Mouse (Mus musculus) thymus, adult 2 months (tissue): ENCODE measurements around the gene Rusc2. TPM values are rescaled to one million over a fixed set of nuclear protein-coding genes. Genes with fewer than 3 reads are reported as not detected.

Experiments used
- DNase-seq: peaks from one replicate; pipeline ENCODE4 v3.0.0; 2021
- H3K27ac ChIP-seq: fragments of 200-500 bp; 2 replicates; pipeline ENCODE4 v1.5.1; 2012; ENCODE audit warnings: low read length, control low read depth; ENCODE audit not compliant: control insufficient read depth, insufficient read depth
- H3K27me3 ChIP-seq: fragments of 200-500 bp; 2 replicates; pipeline ENCODE4 v1.6.1; 2012; ENCODE audit warnings: mild to moderate bottlenecking, low read length, moderate library complexity, mixed read lengths; ENCODE audit not compliant: control insufficient read depth, insufficient read depth
- H3K36me3 ChIP-seq: fragments of 200-500 bp; 2 replicates; pipeline ENCODE4 v1.6.1; 2012; ENCODE audit warnings: mild to moderate bottlenecking, low read length, moderate library complexity; ENCODE audit not compliant: control insufficient read depth, insufficient read depth
- H3K4me1 ChIP-seq: fragments of 200-500 bp; replicated peaks from 2 replicates; pipeline ENCODE4 v1.6.1; 2012; ENCODE audit warnings: low read length; ENCODE audit not compliant: control insufficient read depth, insufficient read depth
- H3K4me3 ChIP-seq: fragments of 200-500 bp; 2 replicates; pipeline ENCODE4 v1.5.1; 2012; ENCODE audit warnings: mild to moderate bottlenecking, low read length, control low read depth, moderate library complexity; ENCODE audit not compliant: control insufficient read depth, insufficient read depth
- CTCF ChIP-seq: fragments of 200-500 bp; IDR thresholded peaks from 2 replicates; pipeline ENCODE4 v1.5.1; 2012; ENCODE audit warnings: mild to moderate bottlenecking, control low read depth, low read length, moderate library complexity, borderline replicate concordance; ENCODE audit not compliant: control insufficient read depth, poor library complexity, insufficient read depth; ENCODE audit errors: extremely low read depth
- POLR2A ChIP-seq: fragments of 200-500 bp; IDR thresholded peaks from 2 replicates; pipeline ENCODE4 v1.6.1; 2012; ENCODE audit warnings: mild to moderate bottlenecking, low read length, control low read depth, moderate library complexity; ENCODE audit not compliant: control insufficient read depth, poor library complexity, insufficient read depth; ENCODE audit errors: extremely low read depth
- WGBS: fragments of 180-500 bp; shearing (Covaris S2); methylation state at CpG from one replicate; pipeline ENCODE4 v1.1.7; 2018; 5-methylcytosine and 5-hydroxymethylcytosine counted together
- polyA plus RNA-seq: library from polyadenylated mRNA; depleted of rRNA; stranded (reverse); fragments of >200 nt; gene quantifications from 2 replicates; pipeline ENCODE4 v1.2.3, GENCODE M21; 2012

Gene Rusc2
- polyA plus RNA-seq, 1 experiment, result 4.2 TPM

DNA sequence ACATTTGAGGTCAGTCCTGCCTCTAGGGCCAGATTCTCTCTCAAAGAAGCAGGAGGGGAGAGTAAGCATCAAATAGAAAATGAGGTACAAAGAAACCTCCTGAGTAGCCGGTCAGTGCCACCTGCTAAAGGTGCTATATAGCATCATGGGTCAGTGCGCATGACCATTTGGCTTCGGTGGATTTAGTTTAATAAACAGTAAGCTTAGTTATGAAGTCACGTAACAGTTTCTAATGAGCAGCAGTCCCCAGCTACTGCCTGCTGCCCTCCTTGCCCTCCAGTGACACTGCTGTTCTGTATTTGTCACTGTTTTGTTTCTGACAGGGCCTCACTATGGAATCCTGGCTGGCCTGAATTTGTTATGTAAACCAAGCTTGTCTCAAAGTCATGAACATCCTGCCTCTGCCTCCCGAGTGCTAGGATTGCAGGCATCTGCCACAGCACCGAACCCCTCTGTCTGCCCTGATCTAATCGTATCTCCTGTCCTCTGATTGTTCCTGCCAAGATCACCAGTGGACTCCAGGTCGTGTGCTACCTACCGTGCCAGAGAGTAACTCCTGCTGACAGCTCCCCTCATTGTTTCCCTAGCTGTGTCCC lies 8.2 kb downstream of the Rusc2 start:
- WGBS, result 91% methylated on average over 9 of the region's 9 CpGs
- Histone ChIP-seq H3K4me1 (no peaks in the 10 kb centered on the region), H3K27ac (no peak overlapping the region), H3K27me3 (no peaks in the 10 kb centered on the region), H3K36me3 (no peaks in the 10 kb centered on the region), H3K4me3 (no peak overlapping the region)
- no peak for DNase-seq
- no peak for TF ChIP-seq POLR2A
- no peak for TF ChIP-seq CTCF

DNA sequence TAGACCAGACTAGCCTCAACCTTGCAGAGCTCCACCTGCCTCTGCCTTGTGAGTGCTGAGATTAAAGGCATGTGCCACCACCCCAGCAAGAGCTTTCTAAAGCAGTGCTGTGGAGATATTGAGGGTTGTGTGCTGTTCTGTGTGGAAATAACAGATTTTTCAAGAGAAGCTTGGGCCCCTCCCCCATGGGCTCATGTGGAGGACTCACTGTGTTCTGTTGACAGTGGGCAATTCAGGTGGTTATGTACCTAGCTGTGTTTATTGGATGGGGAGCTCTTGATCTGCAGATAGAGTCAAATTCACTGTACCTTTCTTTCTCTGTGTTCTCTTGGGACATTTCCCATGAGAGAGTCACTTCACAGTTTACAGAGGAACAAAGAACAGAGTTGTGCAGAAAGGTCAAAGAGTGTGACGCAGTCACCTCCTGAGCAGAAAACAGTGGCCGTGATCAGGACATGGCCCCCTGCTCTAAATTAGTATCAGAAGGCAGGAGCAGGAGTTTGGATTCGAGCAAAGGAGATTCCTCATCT lies 9.8 kb downstream of the Rusc2 start:
- TF ChIP-seq CTCF (no peak), POLR2A (no peak)
- Histone ChIP-seq H3K4me1 (no peaks in the 10 kb centered on the region), H3K4me3 (no peak overlapping the region), H3K36me3 (no peaks in the 10 kb centered on the region), H3K27ac (no peak overlapping the region), H3K27me3 (no peaks in the 10 kb centered on the region)
- DNase-seq, result no peak
- WGBS, result 94% methylated on average over 3 of the region's 3 CpGs

DNA sequence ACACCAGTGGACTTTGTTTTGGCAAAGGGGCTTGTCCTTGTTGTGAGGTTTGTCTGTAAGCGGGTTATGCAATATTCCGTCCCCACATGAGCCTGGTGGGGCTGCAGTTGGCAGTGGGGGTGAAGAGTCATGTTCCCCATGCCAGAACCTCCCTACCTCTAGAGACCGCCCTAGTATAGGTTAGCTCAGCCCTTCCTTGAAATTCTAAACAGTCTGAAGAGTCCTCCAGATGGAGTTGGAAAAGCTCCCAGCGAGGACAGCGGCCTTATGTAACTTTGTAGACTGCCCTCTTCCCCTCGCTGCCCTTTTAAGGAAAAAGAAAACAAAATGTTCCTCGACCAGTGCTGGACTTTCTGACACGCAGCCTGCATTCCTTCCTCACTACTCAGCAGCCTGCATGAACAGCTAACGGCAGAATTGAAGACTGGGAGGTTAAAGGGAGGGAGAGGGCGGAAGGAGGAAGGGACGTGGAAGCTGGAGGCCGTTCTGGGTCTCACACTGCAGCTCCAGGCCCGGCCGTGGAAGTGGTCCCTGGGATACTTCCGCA lies 12.6 kb downstream of the Rusc2 start:
- Histone ChIP-seq H3K27ac (peak overlapping the region; percentile 34; the same call in 1 of the 2 replicates), H3K36me3 (no peaks in the 10 kb centered on the region), H3K27me3 (no peaks in the 10 kb centered on the region), H3K4me3 (no peak overlapping the region), H3K4me1 (no peaks in the 10 kb centered on the region)
- 72% methylated on average over 15 of the region's 15 CpGs for WGBS
- no peak for DNase-seq
- no peak for TF ChIP-seq CTCF
- TF ChIP-seq POLR2A, result no peak

DNA sequence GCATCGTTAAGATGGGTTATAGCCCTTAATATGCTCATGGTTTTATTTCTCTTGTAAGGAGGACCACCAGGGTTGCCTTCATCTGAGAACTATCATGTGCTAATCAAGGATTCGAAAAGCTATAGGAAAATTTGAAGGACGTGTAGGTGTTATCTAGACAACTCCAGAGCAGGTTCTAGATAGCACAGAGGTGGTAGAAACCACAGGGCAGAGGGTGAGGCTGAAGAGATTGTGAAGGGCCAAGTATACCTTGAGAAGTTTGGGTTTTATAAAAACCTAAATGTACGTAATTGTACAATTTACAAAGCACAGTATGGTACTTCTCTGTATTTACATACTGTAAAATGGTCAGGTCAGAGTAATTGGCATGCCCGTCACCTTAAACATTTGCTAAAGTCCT lies 13.4 kb downstream of the Rusc2 start:
- DNase-seq, result no peak
- Histone ChIP-seq H3K27ac (no peak overlapping the region), H3K4me3 (no peak overlapping the region), H3K4me1 (no peaks in the 10 kb centered on the region), H3K36me3 (no peaks in the 10 kb centered on the region), H3K27me3 (no peaks in the 10 kb centered on the region)
- no peak for TF ChIP-seq POLR2A
- no peak for TF ChIP-seq CTCF
- WGBS, result 84% methylated on average over 5 of the region's 5 CpGs

DNA sequence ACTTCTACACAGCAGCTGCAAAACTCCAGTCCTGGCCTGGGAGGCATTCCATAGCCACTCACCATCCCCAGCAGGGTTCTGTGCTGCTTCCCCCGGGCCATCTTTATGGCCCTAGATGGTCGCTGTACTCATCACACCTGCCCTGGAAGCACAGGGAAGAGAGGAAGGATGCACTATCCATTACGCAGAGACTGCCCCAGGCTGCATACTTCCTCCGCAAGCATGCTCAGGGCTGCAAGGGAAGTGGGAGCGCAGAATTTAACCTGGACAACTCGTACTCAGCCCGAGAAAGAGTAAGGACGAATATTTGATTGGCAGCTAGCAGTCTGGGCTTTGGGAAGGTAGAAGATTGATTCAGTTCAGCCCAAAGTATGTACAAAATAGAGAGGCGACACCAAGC lies 14.1 kb downstream of the Rusc2 start:
- DNase-seq, result no peak
- WGBS, result 79% methylated on average over 9 of the region's 9 CpGs
- Histone ChIP-seq H3K27me3 (no peaks in the 10 kb centered on the region), H3K4me1 (no peaks in the 10 kb centered on the region), H3K36me3 (no peaks in the 10 kb centered on the region), H3K27ac (no peak overlapping the region), H3K4me3 (no peak overlapping the region)
- TF ChIP-seq CTCF (no peak), POLR2A (no peak)

DNA sequence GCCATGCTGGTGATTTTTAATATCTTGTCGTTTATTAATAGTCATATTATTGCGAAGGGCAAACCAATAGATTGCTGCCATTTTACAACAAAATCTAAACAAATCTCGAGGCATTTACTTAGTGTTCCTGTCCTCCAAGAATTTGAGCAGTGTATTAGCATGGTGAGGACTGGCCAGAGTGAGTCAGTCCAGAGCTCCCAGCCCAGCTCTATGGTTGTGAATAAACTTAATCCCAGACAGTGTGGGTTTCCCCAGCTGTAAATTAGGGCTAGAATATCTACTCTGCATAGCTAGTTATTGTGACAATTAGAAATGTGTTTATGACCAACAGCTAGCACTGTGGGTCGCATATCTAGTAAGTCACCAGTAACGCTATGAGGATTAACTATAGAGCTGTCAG lies 14.6 kb downstream of the Rusc2 start:
- Histone ChIP-seq H3K4me3 (no peak overlapping the region), H3K27ac (no peak overlapping the region), H3K27me3 (no peaks in the 10 kb centered on the region), H3K36me3 (no peaks in the 10 kb centered on the region), H3K4me1 (no peaks in the 10 kb centered on the region)
- no peak for TF ChIP-seq POLR2A
- 94% methylated on average over 5 of the region's 5 CpGs for WGBS
- DNase-seq, result no peak

DNA sequence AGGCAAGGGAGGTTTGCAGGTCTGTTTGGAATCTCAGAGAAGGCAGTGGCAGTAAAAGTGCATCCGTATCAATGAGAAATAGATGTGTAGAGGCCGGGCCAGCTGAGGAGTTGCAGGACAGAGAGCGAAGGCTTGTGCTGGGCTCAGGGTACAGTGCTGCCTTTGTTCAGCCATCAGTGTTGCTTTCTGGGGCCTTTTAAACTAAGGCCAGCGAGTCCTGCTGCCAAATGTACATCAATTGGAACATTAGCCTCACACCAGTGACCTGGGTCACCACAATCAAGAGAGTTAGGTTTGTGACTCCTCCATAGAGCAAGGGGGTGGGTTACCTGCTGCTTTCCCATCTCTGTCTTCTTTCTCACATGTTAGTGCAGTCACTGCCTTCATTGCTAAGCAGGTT lies 16.2 kb downstream of the Rusc2 start:
- Histone ChIP-seq H3K4me3 (no peak overlapping the region), H3K4me1 (no peaks in the 10 kb centered on the region), H3K27ac (no peak overlapping the region), H3K27me3 (no peaks in the 10 kb centered on the region), H3K36me3 (no peaks in the 10 kb centered on the region)
- 89% methylated on average over 4 of the region's 4 CpGs for WGBS
- no peak for TF ChIP-seq CTCF
- no peak for TF ChIP-seq POLR2A
- no peak for DNase-seq
